Mouse (Mus musculus): ENCODE measurements at regions not wholly inside any gene's neighbourhood (a gene's known extent, or its start where the extent isn't known, plus 50 kb on each side); places are given as distances from the start of the nearest gene placed in this dataset.

DNA sequence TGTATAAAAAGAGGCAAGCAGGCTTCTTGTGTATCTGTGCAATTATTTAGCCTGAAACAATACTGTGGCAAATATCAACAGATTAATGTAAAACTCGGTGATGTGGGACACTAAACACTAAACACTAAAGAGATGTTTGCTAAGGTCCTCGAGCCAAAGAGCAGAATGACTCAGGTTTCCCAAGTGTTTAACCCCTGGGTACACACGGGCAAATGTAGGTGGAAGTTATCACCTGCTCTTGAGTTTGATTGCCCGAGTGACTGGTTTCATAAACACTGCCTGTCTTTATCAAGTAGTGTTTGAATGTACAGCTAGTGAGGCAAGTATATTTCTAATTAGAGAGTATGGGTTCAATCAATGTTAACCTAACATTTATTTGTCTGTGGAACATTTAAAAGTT is 242.5 kb downstream of the Otol1 start:
- no peak overlapping the region for H3K9ac ChIP-seq (ENCODE audit: low read depth, low read length)
- no peaks in the 10 kb centered on the region for H3K27me3 ChIP-seq (ENCODE audit: control insufficient read depth, insufficient read depth, low read length)
- H3K36me3 ChIP-seq (ENCODE audit: control insufficient read depth, insufficient read depth, low read length): no peaks in the 10 kb centered on the region
- H3K27ac ChIP-seq (replicated peaks; ENCODE audit: insufficient read depth, low read depth, low read length): no peak overlapping the region
- no peaks in the 10 kb centered on the region for H3K4me1 ChIP-seq (ENCODE audit: control insufficient read depth, insufficient read depth, low read length)
- 28% methylated on average over 4 of the region's 4 CpGs for WGBS
- DNase-seq (ENCODE audit: extremely low read depth, low read depth, low spot score): no peak
- no peaks in the 10 kb centered on the region for H3K79me2 ChIP-seq (ENCODE audit: control insufficient read depth, insufficient read depth, low read length)
- H3K4me3 ChIP-seq (ENCODE audit: insufficient read depth, low read depth, low read length): no peak overlapping the region
- TF ChIP-seq CTCF (IDR thresholded peaks at IDR 0.05; ENCODE audit: low read depth, low read length) (no peak), POLR2A (IDR thresholded peaks at IDR 0.05; ENCODE audit: extremely low read depth, insufficient read depth, low read length) (no peak)

DNA sequence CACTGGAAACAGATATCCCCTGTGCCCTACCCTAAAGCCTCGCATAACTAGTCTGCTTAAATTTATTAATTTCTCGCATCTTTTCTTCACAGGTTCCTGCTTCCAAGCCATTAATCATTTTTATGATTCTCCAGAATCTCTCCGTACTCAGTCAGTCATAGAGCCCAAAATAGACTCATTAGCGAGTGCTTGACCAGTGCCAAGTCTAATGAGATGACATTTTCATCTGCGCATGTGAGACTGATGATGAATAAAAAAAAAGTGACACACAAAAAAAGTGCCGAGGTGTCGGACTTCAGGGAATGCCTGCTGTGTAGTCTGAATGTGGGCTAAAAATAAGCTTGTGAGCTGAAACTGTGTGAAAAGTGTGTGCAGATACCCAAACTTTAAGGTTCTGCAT is 243.3 kb downstream of the Otol1 start:
- no peak for TF ChIP-seq CTCF (IDR thresholded peaks at IDR 0.05; ENCODE audit: low read depth, low read length)
- TF ChIP-seq POLR2A (IDR thresholded peaks at IDR 0.05; ENCODE audit: extremely low read depth, insufficient read depth, low read length): no peak
- H3K9ac ChIP-seq (ENCODE audit: low read depth, low read length): no peak overlapping the region
- H3K4me1 ChIP-seq (ENCODE audit: control insufficient read depth, insufficient read depth, low read length): no peaks in the 10 kb centered on the region
- 78% methylated on average over 7 of the region's 7 CpGs for WGBS
- no peak for DNase-seq (ENCODE audit: extremely low read depth, low read depth, low spot score)
- no peaks in the 10 kb centered on the region for H3K79me2 ChIP-seq (ENCODE audit: control insufficient read depth, insufficient read depth, low read length)
- H3K4me3 ChIP-seq (ENCODE audit: insufficient read depth, low read depth, low read length): no peak overlapping the region
- no peak overlapping the region for H3K27ac ChIP-seq (replicated peaks; ENCODE audit: insufficient read depth, low read depth, low read length)
- no peaks in the 10 kb centered on the region for H3K27me3 ChIP-seq (ENCODE audit: control insufficient read depth, insufficient read depth, low read length)
- H3K36me3 ChIP-seq (ENCODE audit: control insufficient read depth, insufficient read depth, low read length): no peaks in the 10 kb centered on the region

DNA sequence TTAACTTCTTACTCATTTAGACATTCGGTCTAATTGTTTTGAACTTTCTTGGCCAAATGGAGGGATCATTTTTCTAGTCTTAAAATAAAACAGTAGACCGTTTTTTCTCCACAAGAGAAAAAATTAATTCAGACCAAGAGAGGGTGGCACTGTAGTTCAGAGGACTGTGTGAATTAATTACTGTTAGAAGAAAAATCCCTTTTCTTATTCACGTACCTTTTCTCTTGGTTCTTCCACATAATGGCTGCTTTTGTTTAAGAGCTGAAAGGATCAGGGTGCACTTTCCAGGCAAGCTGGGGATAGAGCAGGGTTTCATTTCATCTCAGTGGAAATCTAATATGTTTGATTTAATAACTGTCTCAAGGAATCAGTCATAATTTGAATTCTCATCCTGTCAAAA is 255.9 kb downstream of the Otol1 start:
- Histone ChIP-seq H3K4me3 (ENCODE audit: insufficient read depth, low read depth, low read length) (no peak overlapping the region), H3K27ac (replicated peaks; ENCODE audit: insufficient read depth, low read depth, low read length) (no peak overlapping the region), H3K4me1 (ENCODE audit: control insufficient read depth, insufficient read depth, low read length) (no peaks in the 10 kb centered on the region), H3K27me3 (ENCODE audit: control insufficient read depth, insufficient read depth, low read length) (no peaks in the 10 kb centered on the region), H3K36me3 (ENCODE audit: control insufficient read depth, insufficient read depth, low read length) (no peaks in the 10 kb centered on the region), H3K9ac (ENCODE audit: low read depth, low read length) (no peak overlapping the region), H3K79me2 (ENCODE audit: control insufficient read depth, insufficient read depth, low read length) (no peaks in the 10 kb centered on the region)
- TF ChIP-seq POLR2A (IDR thresholded peaks at IDR 0.05; ENCODE audit: extremely low read depth, insufficient read depth, low read length) (no peak), CTCF (IDR thresholded peaks at IDR 0.05; ENCODE audit: low read depth, low read length) (no peak)
- WGBS: 75% methylated on average over 3 of the region's 3 CpGs
- no peak for DNase-seq (ENCODE audit: extremely low read depth, low read depth, low spot score)

DNA sequence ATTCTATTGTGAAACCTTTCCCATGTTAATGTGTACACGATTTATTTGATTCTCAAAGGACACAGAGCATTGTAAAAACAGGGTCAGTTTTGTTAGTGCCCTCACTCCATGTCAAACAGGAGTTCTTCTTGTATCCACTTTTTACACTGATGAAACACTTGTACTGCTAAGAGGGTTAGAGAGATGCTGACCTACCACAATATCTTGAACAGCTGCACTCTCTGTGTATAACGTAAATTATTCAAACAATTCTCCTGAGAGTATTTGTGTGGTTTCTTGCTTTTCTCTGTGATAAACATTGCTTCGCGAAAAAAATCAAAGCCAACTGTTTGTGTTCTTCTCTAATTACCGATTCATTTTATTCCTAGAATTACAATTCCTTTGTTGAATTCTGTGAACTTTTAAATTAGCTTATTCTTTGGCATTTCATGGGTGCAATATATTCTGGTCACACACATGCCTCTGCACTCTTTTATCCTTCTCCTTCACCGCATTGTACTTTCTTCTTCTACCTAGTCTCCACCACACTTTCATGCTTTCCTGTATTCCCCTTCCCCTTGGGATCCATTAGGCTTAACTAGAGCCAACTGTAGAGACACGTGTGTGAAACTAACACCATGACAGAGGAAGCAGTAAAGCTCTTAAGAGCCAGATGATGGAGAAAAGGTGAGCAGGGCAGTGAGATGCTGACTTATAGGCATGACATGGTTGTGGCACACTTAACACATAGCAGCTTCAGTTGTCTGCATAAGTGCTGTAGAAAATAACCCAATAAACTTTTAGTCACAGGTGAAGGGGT is 281.4 kb downstream of the Otol1 start:
- no peak for DNase-seq (ENCODE audit: extremely low read depth, low read depth, low spot score)
- TF ChIP-seq POLR2A (IDR thresholded peaks at IDR 0.05; ENCODE audit: extremely low read depth, insufficient read depth, low read length): no peak
- TF ChIP-seq CTCF (IDR thresholded peaks at IDR 0.05; ENCODE audit: low read depth, low read length): no peak
- H3K4me1 ChIP-seq (ENCODE audit: control insufficient read depth, insufficient read depth, low read length): no peaks in the 10 kb centered on the region
- H3K9ac ChIP-seq (ENCODE audit: low read depth, low read length): no peak overlapping the region
- no peak overlapping the region for H3K4me3 ChIP-seq (ENCODE audit: insufficient read depth, low read depth, low read length)
- H3K27ac ChIP-seq (replicated peaks; ENCODE audit: insufficient read depth, low read depth, low read length): no peak overlapping the region
- H3K27me3 ChIP-seq (ENCODE audit: control insufficient read depth, insufficient read depth, low read length): no peaks in the 10 kb centered on the region
- 78% methylated on average over 7 of the region's 7 CpGs for WGBS
- no peaks in the 10 kb centered on the region for H3K79me2 ChIP-seq (ENCODE audit: control insufficient read depth, insufficient read depth, low read length)
- no peaks in the 10 kb centered on the region for H3K36me3 ChIP-seq (ENCODE audit: control insufficient read depth, insufficient read depth, low read length)

DNA sequence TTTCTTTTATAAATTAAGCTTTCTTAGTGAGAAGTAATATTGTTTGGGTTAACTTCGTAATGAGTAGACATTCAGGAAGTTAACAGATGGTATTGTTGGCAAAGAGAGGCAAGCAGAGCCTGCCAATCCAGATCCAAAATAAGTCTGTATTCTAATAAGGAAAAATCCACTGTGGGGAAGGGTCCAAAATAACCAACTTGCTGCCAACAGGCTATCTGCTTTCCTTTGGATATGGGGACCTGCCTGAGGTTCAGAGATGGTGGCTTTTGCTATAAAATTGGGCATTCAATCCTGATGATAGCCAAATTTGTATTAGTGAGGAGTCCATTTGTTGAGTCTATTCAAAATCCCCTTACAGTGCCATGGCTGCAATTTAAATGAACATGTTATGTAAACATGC is 300.1 kb downstream of the Otol1 start:
- TF ChIP-seq POLR2A (IDR thresholded peaks at IDR 0.05; ENCODE audit: extremely low read depth, insufficient read depth, low read length) (no peak), CTCF (IDR thresholded peaks at IDR 0.05; ENCODE audit: low read depth, low read length) (no peak)
- no peak for DNase-seq (ENCODE audit: extremely low read depth, low read depth, low spot score)
- H3K27ac ChIP-seq (replicated peaks; ENCODE audit: insufficient read depth, low read depth, low read length): no peak overlapping the region
- H3K36me3 ChIP-seq (ENCODE audit: control insufficient read depth, insufficient read depth, low read length): no peaks in the 10 kb centered on the region
- H3K79me2 ChIP-seq (ENCODE audit: control insufficient read depth, insufficient read depth, low read length): no peaks in the 10 kb centered on the region
- WGBS: 75% methylated on average over 1 of the region's 1 CpGs
- no peak overlapping the region for H3K4me3 ChIP-seq (ENCODE audit: insufficient read depth, low read depth, low read length)
- no peak overlapping the region for H3K9ac ChIP-seq (ENCODE audit: low read depth, low read length)
- no peaks in the 10 kb centered on the region for H3K27me3 ChIP-seq (ENCODE audit: control insufficient read depth, insufficient read depth, low read length)
- no peaks in the 10 kb centered on the region for H3K4me1 ChIP-seq (ENCODE audit: control insufficient read depth, insufficient read depth, low read length)

DNA sequence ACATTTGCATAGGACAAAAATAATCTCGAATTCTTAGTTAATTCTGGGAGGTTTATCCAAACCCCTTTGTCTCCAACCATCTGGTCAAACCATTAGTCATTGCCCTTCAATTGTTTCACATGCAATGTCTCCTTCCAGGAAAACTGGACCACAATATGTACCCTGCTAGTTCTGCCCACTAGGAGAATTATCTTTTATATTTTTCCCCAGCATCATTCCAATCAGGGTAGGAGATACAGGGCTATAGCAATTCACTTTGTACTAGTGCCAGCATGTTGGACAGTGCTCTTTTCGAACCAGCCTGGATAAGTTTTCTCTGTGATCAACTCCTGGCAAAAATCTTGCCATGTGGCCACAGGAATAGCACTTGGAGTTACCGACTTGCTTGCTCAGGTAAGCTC is 300.6 kb downstream of the Otol1 start:
- H3K4me1 ChIP-seq (ENCODE audit: control insufficient read depth, insufficient read depth, low read length): no peaks in the 10 kb centered on the region
- no peak overlapping the region for H3K4me3 ChIP-seq (ENCODE audit: insufficient read depth, low read depth, low read length)
- DNase-seq (ENCODE audit: extremely low read depth, low read depth, low spot score): no peak
- no peak for TF ChIP-seq POLR2A (IDR thresholded peaks at IDR 0.05; ENCODE audit: extremely low read depth, insufficient read depth, low read length)
- TF ChIP-seq CTCF (IDR thresholded peaks at IDR 0.05; ENCODE audit: low read depth, low read length): no peak
- no peak overlapping the region for H3K9ac ChIP-seq (ENCODE audit: low read depth, low read length)
- no peak overlapping the region for H3K27ac ChIP-seq (replicated peaks; ENCODE audit: insufficient read depth, low read depth, low read length)
- H3K27me3 ChIP-seq (ENCODE audit: control insufficient read depth, insufficient read depth, low read length): no peaks in the 10 kb centered on the region
- no peaks in the 10 kb centered on the region for H3K79me2 ChIP-seq (ENCODE audit: control insufficient read depth, insufficient read depth, low read length)
- H3K36me3 ChIP-seq (ENCODE audit: control insufficient read depth, insufficient read depth, low read length): no peaks in the 10 kb centered on the region
- 67% methylated on average over 3 of the region's 3 CpGs for WGBS
